Mouse (Mus musculus): ENCODE data around the gene Tk2. TPM values are rescaled to one million over a fixed set of nuclear protein-coding genes. Genes with fewer than 3 reads are reported as not detected.

Gene Tk2
- total RNA-seq, 2 experiments from 2014 or later, result 11.7 to 16.5 TPM

- ATAC-seq (replicated peaks; ENCODE audit: poor library complexity), result no peak
These were observed 21.3 kb downstream of the Tk2 start for GRCm38 (mm10) chr8:104227048-104227447.

GRCm38 (mm10) chr8:104219806-104220205, 28.6 kb downstream of the Tk2 start:
- ATAC-seq (replicated peaks; ENCODE audit: poor library complexity), result peak; percentile 81

GRCm38 (mm10) chr8:104219079-104219478, 29.3 kb downstream of the Tk2 start:
- peak; percentile 89 for ATAC-seq (replicated peaks; ENCODE audit: poor library complexity)

- no peak for ATAC-seq (replicated peaks; ENCODE audit: poor library complexity)
These were observed 30.8 kb downstream of the Tk2 start for GRCm38 (mm10) chr8:104217601-104218000.

GRCm38 (mm10) chr8:104205292-104205691, 43.1 kb downstream of the Tk2 start:
- ATAC-seq (replicated peaks; ENCODE audit: poor library complexity), result no peak

GRCm38 (mm10) chr8:104202320-104202719, 46.0 kb downstream of the Tk2 start:
- no peak for ATAC-seq (replicated peaks; ENCODE audit: poor library complexity)

- no peak for ATAC-seq (replicated peaks; ENCODE audit: poor library complexity)
These were observed 46.7 kb downstream of the Tk2 start for GRCm38 (mm10) chr8:104201622-104202021.

GRCm38 (mm10) chr8:104199802-104200201, 48.6 kb downstream of the Tk2 start:
- ATAC-seq (replicated peaks; ENCODE audit: poor library complexity), result peak; percentile 94

GRCm38 (mm10) chr8:104191496-104191895, 56.9 kb downstream of the Tk2 start:
- peak; percentile 57; the same call in 1 of the 2 replicates for ATAC-seq (replicated peaks; ENCODE audit: poor library complexity)

GRCm38 (mm10) chr8:104190777-104191468, 57.4 kb downstream of the Tk2 start:
- no peak for ATAC-seq (replicated peaks; ENCODE audit: poor library complexity)

- no peak for ATAC-seq (replicated peaks; ENCODE audit: poor library complexity)
These were observed 59.9 kb downstream of the Tk2 start for GRCm38 (mm10) chr8:104188459-104188858.

GRCm38 (mm10) chr8:104187622-104188021, 60.7 kb downstream of the Tk2 start:
- ATAC-seq (replicated peaks; ENCODE audit: poor library complexity), result no peak

GRCm38 (mm10) chr8:104186827-104187226, 61.5 kb downstream of the Tk2 start:
- no peak for ATAC-seq (replicated peaks; ENCODE audit: poor library complexity)

GRCm38 (mm10) chr8:104184905-104185304, 63.5 kb downstream of the Tk2 start:
- no peak for ATAC-seq (replicated peaks; ENCODE audit: poor library complexity)

- ATAC-seq (replicated peaks; ENCODE audit: poor library complexity), result no peak
These were observed 71.3 kb downstream of the Tk2 start for GRCm38 (mm10) chr8:104177054-104177453.

Other genes starting within 250 kb of the Tk2 start
- not detected in 2 replicates for gene Cdh5, start 146.9 kb downstream of the Tk2 start, total RNA-seq (2015)
- gene Cdh5, start 146.9 kb downstream of the Tk2 start, total RNA-seq (2017), result 0.07 TPM in 1 of 2 replicates, not detected in the other
- not detected in 2 replicates for gene Bean1, start 78.1 kb downstream of the Tk2 start, total RNA-seq (2015)
- gene Bean1, start 78.1 kb downstream of the Tk2 start, total RNA-seq (2017), result not detected in 2 replicates
- gene Cklf, start 2.3 kb upstream of the Tk2 start, total RNA-seq (2015), result 54.0 and 54.9 TPM in 2 replicates
- gene Cklf, start 2.3 kb upstream of the Tk2 start, total RNA-seq (2017), result 14.7 and 21.2 TPM in 2 replicates
- not detected in 2 replicates for gene Cmtm2a, start 44.6 kb upstream of the Tk2 start, total RNA-seq (2015)
- not detected in 2 replicates for gene Cmtm2a, start 44.6 kb upstream of the Tk2 start, total RNA-seq (2017)
- not detected in 2 replicates for gene Gm45711, start 61.5 kb upstream of the Tk2 start, total RNA-seq (2015)
- not detected in 2 replicates for gene Gm45711, start 61.5 kb upstream of the Tk2 start, total RNA-seq (2017)
- not detected in 2 replicates for gene Cmtm1, start 61.6 kb upstream of the Tk2 start, total RNA-seq (2015)
- not detected in 2 replicates for gene Cmtm1, start 61.6 kb upstream of the Tk2 start, total RNA-seq (2017)
- not detected in 2 replicates for gene Gm11020, start 73.0 kb upstream of the Tk2 start, total RNA-seq (2015)
- not detected in 2 replicates for gene Gm11020, start 73.0 kb upstream of the Tk2 start, total RNA-seq (2017)
- not detected in 2 replicates for gene Cmtm2b, start 73.7 kb upstream of the Tk2 start, total RNA-seq (2015)
- gene Cmtm2b, start 73.7 kb upstream of the Tk2 start, total RNA-seq (2017), result not detected in 2 replicates
- 28.2 and 39.9 TPM in 2 replicates for gene Cmtm3, start 90.9 kb upstream of the Tk2 start, total RNA-seq (2015)
- 12.0 and 21.6 TPM in 2 replicates for gene Cmtm3, start 90.9 kb upstream of the Tk2 start, total RNA-seq (2017)
- gene Cmtm4, start 147.2 kb upstream of the Tk2 start, total RNA-seq (2015), result 0.79 and 0.85 TPM in 2 replicates
- gene Cmtm4, start 147.2 kb upstream of the Tk2 start, total RNA-seq (2017), result 0.84 and 0.87 TPM in 2 replicates
- gene Dync1li2, start 194.5 kb upstream of the Tk2 start, total RNA-seq (2015), result 14.7 and 25.4 TPM in 2 replicates
- 46.5 and 52.6 TPM in 2 replicates for gene Dync1li2, start 194.5 kb upstream of the Tk2 start, total RNA-seq (2017)

Measured in megakaryocyte progenitor cell, adult 5-6 weeks (primary cell).